Mouse (Mus musculus) embryonic facial prominence, embryonic 13.5 days (tissue): ENCODE measurements at regions not wholly inside any gene's neighbourhood (a gene's known extent, or its start where the extent isn't known, plus 50 kb on each side); places are given as distances from the start of the nearest gene placed in this dataset.

Experiments used
- ATAC-seq: fragments of 200-750 bp; cut with Nextera tagmentation; 2 replicates; pipeline ENCODE4 v1.8.0; 2017; ENCODE audit warnings: low read depth; ENCODE audit not compliant: insufficient number of reproducible peaks, insufficient read depth, low FRiP score, low TSS enrichment
- H3K27ac ChIP-seq: fragments of 300-500 bp; sonication (generic); 2 replicates; pipeline ENCODE4 v1.5.1; 2015; ENCODE audit warnings: moderate library complexity, mild to moderate bottlenecking, inconsistent platforms
- H3K27me3 ChIP-seq: fragments of 300-500 bp; sonication (generic); 2 replicates; pipeline ENCODE4 v1.6.1; 2015; ENCODE audit warnings: mild to moderate bottlenecking, inconsistent platforms
- H3K36me3 ChIP-seq: fragments of 300-500 bp; sonication (generic); 2 replicates; pipeline ENCODE4 v1.6.1; 2015; ENCODE audit warnings: mild to moderate bottlenecking, inconsistent platforms
- H3K4me1 ChIP-seq: fragments of 300-500 bp; sonication (generic); 2 replicates; pipeline ENCODE4 v1.6.1; 2015; ENCODE audit warnings: inconsistent platforms
- H3K4me2 ChIP-seq: fragments of 300-500 bp; sonication (generic); 2 replicates; pipeline ENCODE4 v1.6.1; 2015; ENCODE audit warnings: moderate library complexity, mild to moderate bottlenecking, inconsistent platforms
- H3K4me3 ChIP-seq: fragments of 300-500 bp; sonication (generic); 2 replicates; pipeline ENCODE4 v1.5.1; 2015; ENCODE audit warnings: mild to moderate bottlenecking, inconsistent platforms
- H3K9ac ChIP-seq: fragments of 300-500 bp; sonication (generic); 2 replicates; pipeline ENCODE4 v1.6.1; 2015; ENCODE audit warnings: mild to moderate bottlenecking, inconsistent platforms
- H3K9me3 ChIP-seq: fragments of 300-500 bp; sonication (generic); 2 replicates; pipeline ENCODE4 v1.6.1; 2016; ENCODE audit warnings: inconsistent platforms
- WGBS: fragments of 180-500 bp; shearing (Covaris S2); methylation state at CpG from one replicate; pipeline ENCODE4 v1.1.7; 2015; ENCODE audit warnings: mixed read lengths; 5-methylcytosine and 5-hydroxymethylcytosine counted together

DNA sequence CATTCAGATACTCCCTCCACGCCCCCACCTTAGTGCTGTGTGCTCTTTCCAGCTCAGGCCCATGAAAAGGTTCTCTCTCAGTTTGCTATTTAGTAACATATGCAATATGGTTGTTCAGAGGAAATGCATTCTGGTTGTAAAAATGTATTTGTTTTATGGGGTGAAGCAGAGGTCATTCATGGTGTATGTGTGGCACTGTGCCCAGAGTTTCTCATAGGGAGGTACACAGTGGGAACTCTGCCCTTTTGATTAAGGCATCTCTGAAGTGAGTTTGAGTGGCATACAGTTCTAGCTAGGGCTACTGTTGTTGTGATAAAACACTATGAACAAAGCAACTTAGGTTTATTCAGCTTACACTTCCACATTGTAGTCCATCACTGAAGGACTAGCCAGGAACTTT, 121.7 kb upstream of the A230072I06Rik start:
- H3K27me3 ChIP-seq, result peaks cover 18% of the 10 kb centered on the region
- H3K9ac ChIP-seq, result no peak overlapping the region
- no peaks in the 10 kb centered on the region for H3K9me3 ChIP-seq
- no peak for ATAC-seq
- 91% methylated on average over 1 of the region's 1 CpGs for WGBS
- H3K4me2 ChIP-seq, result no peak overlapping the region
- H3K27ac ChIP-seq, result no peak overlapping the region
- H3K4me1 ChIP-seq, result no peaks in the 10 kb centered on the region
- no peak overlapping the region for H3K4me3 ChIP-seq
- H3K36me3 ChIP-seq, result no peaks in the 10 kb centered on the region

DNA sequence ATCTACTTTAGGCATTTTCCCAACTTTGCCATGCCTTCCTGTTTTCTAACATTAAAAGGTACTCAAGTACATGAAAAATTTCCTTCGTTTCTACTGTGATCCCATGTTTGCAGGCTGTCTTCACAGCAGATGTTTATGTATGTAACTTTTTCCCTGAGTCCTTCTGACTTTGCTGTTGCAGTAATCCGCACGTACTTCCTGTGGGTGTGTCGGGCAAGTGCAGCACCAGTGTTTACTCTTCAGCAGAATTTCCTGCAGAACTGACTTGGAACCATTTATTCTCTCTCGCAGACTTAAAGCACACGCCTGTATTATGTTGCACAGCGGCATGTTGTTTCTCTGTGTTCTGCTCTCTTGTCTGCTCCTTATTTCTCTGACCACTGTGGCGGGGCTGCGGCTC, 120.4 kb upstream of the A230072I06Rik start:
- H3K27me3 ChIP-seq, result peaks cover 22% of the 10 kb centered on the region
- ATAC-seq, result no peak
- 84% methylated on average over 9 of the region's 9 CpGs for WGBS
- no peak overlapping the region for H3K27ac ChIP-seq
- H3K9ac ChIP-seq, result no peak overlapping the region
- H3K9me3 ChIP-seq, result no peaks in the 10 kb centered on the region
- H3K4me2 ChIP-seq, result no peak overlapping the region
- peaks cover 9% of the 10 kb centered on the region for H3K4me1 ChIP-seq
- no peaks in the 10 kb centered on the region for H3K36me3 ChIP-seq
- H3K4me3 ChIP-seq, result no peak overlapping the region

DNA sequence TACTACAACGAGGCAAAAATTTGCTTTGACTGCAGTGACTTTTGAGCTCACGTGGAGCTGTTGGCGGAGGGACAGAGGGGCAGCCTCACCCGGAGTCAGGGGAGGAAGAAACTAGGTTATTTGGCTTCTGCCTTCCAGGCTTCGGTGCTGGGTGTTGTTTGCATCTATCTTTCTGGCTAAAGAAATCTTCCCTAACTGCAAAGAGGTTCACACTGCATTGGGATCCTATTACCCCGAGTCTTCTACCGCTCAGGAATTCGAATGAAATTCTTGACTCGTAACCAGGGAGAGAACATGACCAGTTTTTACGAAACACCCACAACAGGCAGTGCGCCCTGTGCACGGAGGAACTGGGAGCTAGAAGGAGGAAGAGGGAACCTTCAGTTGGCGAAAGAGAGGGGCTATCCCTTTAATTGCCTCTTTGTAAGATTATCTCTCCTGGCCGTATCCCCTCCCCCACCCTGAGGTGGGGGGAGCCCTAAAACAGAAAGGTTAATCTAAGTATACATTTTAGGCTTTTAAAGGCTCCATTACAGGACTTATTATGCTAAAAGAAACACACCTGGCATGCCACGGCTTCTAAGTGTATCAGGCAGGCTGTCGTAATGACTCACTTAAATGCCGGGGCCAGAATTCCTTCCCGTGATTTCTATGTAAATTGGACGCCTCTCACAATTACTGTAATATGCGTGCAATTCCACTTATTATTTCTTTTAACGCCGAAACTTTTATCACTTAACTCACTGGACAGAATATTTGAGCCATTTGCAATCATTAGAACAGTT, 115.5 kb upstream of the A230072I06Rik start:
- H3K4me3 ChIP-seq, result peak overlapping the region; percentile 23
- peaks cover 12% of the 10 kb centered on the region for H3K4me1 ChIP-seq
- H3K27me3 ChIP-seq, result peaks cover 48% of the 10 kb centered on the region
- no peak overlapping the region for H3K27ac ChIP-seq
- no peaks in the 10 kb centered on the region for H3K36me3 ChIP-seq
- ATAC-seq, result no peak
- WGBS, result 9% methylated on average over 22 of the region's 22 CpGs
- H3K9me3 ChIP-seq, result no peaks in the 10 kb centered on the region
- peak overlapping the region; percentile 57 for H3K4me2 ChIP-seq
- 0 out of 2 replicates have a peak overlapping the region, but pooled peaks have one; percentile 27 for H3K9ac ChIP-seq

DNA sequence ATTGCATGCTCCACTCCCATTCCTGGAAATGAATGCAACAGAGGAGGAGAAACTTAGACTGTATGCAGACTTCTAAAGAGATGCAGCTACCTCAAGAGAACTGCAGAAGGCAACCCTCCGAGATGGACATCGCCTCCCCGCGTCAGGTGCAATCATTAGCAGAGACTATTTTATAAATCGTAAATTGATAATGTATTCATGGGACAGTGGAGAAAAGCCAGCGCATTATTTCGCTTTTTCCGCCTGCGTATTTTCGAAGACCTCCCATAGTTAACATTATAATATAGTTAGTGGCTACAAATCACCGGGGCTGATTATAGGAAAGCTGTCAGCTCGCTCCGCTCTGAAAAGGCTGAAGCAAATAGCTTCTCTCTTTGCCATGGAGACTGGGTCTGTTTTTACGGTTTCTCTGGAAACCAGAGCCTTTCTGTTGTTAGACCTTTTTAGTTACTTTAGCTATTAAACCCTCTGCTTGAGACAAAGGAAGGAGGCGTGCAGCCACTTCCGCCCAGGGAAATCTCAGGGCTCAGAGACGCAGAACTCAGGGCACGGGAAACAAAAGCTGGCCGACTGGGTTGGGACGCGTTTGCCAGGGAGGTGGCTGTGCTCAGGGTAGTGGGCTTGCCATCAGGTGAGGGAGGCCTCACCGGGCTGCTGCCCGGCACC, 113.0 kb upstream of the A230072I06Rik start:
- Histone ChIP-seq H3K9ac (no peak overlapping the region), H3K27ac (no peak overlapping the region)
- WGBS, result 62% methylated on average over 23 of the region's 23 CpGs

DNA sequence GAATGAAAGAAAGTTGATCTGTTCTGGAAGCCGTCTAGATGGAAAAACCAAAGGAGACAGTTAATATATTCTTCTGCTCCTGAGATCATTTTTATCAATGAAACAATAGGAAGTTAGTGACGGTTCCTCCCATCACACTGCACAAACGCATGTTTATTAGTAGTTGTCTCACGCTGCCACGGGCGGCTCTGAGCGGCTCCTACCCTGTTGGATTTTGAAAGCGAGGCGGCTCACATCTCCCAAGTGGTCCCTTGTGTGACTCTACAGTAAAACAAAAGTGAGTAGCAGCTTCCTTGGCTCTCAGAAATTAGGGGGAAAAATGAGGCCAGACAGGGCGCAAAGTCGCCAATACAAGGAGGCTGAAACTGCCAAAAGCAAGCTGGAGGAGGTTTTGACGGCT, 106.8 kb upstream of the A230072I06Rik start:
- H3K9me3 ChIP-seq, result no peaks in the 10 kb centered on the region
- no peak overlapping the region for H3K4me2 ChIP-seq
- H3K27me3 ChIP-seq, result peaks cover 12% of the 10 kb centered on the region

More for the DNA sequence above, 113.0 kb upstream of the A230072I06Rik start:
- no peak overlapping the region for H3K4me2 ChIP-seq
- ATAC-seq, result no peak
- no peaks in the 10 kb centered on the region for H3K9me3 ChIP-seq
- H3K4me1 ChIP-seq, result peaks cover 19% of the 10 kb centered on the region
- peaks cover 48% of the 10 kb centered on the region for H3K27me3 ChIP-seq
- H3K36me3 ChIP-seq, result no peaks in the 10 kb centered on the region
- no peak overlapping the region for H3K4me3 ChIP-seq

DNA sequence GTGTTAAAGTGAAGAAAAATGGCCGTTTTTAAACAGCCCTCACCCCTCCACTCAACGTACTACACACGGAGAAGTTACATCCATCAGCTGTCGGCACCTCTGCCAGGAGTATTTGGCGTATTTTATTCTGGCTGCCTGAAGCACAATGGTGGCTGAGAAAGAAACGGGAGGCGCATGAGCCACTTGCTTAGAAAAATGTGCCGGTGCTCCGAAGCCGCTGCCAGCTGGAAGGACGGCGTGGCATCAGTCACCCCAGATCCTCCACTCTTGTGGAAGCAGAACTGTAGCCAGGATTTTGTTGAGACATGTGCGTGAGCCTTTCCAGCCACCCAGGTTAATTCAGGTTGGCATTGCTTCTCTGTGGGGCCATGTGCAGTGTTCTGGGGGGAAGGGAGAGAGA, 103.1 kb upstream of the A230072I06Rik start:
- 84% methylated on average over 13 of the region's 13 CpGs for WGBS
- Histone ChIP-seq H3K4me3 (no peak overlapping the region), H3K27me3 (peaks cover 12% of the 10 kb centered on the region), H3K9me3 (no peaks in the 10 kb centered on the region), H3K4me1 (peaks cover 4% of the 10 kb centered on the region; the same call in 1 of the 2 replicates), H3K27ac (no peak overlapping the region), H3K36me3 (no peaks in the 10 kb centered on the region), H3K4me2 (no peak overlapping the region), H3K9ac (no peak overlapping the region)
- ATAC-seq, result no peak

More for the DNA sequence above, 106.8 kb upstream of the A230072I06Rik start:
- ATAC-seq, result no peak
- Histone ChIP-seq H3K9ac (no peak overlapping the region), H3K4me3 (no peak overlapping the region), H3K36me3 (no peaks in the 10 kb centered on the region), H3K27ac (no peak overlapping the region), H3K4me1 (peaks cover 11% of the 10 kb centered on the region; the same call in 1 of the 2 replicates)
- WGBS, result 87% methylated on average over 12 of the region's 12 CpGs

DNA sequence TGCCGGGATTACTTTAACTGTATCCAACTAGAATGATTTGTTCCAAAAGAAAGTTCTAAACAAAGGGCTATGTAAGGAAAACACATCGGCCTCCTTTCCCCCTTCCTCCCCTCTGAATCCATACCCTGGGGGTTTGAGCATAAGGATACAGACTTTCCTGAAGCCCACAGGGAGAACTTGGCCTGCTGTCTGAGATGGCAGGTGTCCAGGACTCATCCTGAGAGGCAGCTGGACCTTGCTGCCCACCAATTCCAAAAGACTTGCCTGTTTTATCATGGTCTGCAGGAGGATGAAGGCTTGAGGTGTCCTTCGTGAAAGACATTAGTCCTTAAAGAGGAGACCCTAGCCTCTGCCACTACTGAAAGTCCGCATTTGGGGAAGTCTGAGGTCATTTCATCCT, 94.0 kb upstream of the A230072I06Rik start:
- H3K9me3 ChIP-seq, result no peaks in the 10 kb centered on the region
- ATAC-seq, result no peak
- WGBS, result 82% methylated on average over 4 of the region's 4 CpGs
- no peak overlapping the region for H3K9ac ChIP-seq
- no peaks in the 10 kb centered on the region for H3K4me1 ChIP-seq
- H3K27ac ChIP-seq, result no peak overlapping the region
- no peak overlapping the region for H3K4me2 ChIP-seq
- no peaks in the 10 kb centered on the region for H3K36me3 ChIP-seq
- no peaks in the 10 kb centered on the region for H3K27me3 ChIP-seq
- H3K4me3 ChIP-seq, result no peak overlapping the region

DNA sequence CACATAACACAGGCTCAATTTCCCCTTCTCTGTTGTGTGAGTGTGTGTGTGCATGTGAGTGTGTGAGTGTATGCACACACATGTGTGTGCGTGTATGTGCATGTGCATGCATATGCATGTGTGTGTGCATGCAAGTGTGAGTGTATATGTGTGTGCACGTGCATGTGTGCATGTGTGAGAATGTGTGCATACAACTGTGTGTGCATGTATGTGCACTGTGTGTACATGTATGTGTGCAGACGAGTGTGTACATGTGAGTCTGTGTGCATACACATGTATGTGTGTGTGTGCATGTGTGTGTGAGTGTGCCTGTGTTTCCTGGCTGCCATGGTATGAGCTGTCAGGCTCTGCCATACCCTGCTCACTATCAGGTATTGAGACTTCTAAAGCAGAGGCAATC, 91.3 kb upstream of the A230072I06Rik start:
- no peak for ATAC-seq
- Histone ChIP-seq H3K9me3 (no peaks in the 10 kb centered on the region), H3K4me1 (no peaks in the 10 kb centered on the region), H3K4me3 (no peak overlapping the region), H3K4me2 (no peak overlapping the region), H3K27ac (no peak overlapping the region), H3K9ac (no peak overlapping the region), H3K36me3 (no peaks in the 10 kb centered on the region), H3K27me3 (no peaks in the 10 kb centered on the region)
- 89% methylated on average over 3 of the region's 3 CpGs for WGBS

DNA sequence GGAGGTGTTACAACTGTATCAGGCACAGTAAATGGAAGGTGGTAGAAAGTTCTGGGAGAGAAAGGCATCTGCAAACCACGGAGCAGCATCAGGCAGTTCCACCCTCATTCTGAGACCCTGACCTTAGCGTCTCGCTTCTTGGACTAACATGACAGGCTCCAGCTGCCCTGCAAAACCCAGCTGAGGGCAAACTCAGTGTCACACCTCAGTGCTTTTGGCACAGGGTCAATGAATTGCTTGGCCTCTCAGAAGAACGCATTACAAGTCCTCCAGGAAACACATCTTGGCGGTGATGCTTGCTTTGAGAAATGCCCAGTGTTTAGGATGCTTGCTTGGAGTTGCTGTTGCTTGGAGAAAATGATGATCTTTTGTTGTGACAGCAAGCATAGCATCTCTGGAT, 90.2 kb upstream of the A230072I06Rik start:
- Histone ChIP-seq H3K4me3 (no peak overlapping the region), H3K4me1 (no peaks in the 10 kb centered on the region), H3K9me3 (no peaks in the 10 kb centered on the region), H3K27me3 (no peaks in the 10 kb centered on the region), H3K4me2 (no peak overlapping the region), H3K9ac (no peak overlapping the region), H3K36me3 (no peaks in the 10 kb centered on the region), H3K27ac (no peak overlapping the region)
- WGBS, result 79% methylated on average over 5 of the region's 5 CpGs
- ATAC-seq, result no peak

DNA sequence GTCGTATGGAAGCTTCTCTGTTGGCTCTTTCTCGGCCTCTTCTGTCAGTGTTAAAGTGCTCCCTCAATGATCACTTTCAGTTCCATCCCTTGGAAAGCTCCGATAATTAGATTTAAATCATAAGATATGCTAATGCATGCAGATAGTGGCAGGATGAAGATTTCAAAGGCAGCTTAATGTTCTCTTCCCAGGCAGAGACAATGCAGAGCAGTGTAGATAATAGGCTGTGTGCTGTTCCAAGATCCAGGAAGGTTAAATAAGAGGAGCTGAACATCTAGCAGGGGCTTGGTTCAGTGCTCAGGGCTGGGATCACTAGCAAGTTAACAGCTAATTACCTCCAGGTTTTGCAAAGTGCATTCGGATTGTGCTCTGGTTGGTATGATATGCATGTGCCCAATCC, 89.7 kb upstream of the A230072I06Rik start:
- no peaks in the 10 kb centered on the region for H3K36me3 ChIP-seq
- no peak overlapping the region for H3K27ac ChIP-seq
- H3K4me2 ChIP-seq, result no peak overlapping the region
- H3K9me3 ChIP-seq, result no peaks in the 10 kb centered on the region
- H3K27me3 ChIP-seq, result no peaks in the 10 kb centered on the region
- H3K9ac ChIP-seq, result no peak overlapping the region
- H3K4me3 ChIP-seq, result no peak overlapping the region
- no peaks in the 10 kb centered on the region for H3K4me1 ChIP-seq
- WGBS, result 72% methylated on average over 4 of the region's 4 CpGs
- ATAC-seq, result no peak

DNA sequence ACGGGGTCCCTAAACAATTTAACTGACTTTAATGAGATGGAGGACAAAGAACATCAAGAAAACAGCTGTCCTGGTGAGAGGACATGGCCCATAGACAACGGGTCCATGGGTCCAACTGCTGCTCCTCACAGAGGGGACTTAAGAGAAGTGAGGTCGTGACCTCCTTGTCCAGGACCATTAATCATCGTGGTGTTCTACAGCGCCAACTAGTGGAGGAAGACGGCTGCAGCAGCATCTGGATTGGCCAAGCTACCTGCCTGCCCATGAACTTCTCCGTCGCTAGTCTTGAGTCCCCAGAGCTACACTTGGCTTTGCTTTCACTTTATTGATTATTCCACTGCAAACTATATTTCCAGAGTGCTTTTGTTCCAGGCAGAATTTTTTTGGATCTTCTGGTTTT, 86.6 kb upstream of the A230072I06Rik start:
- no peak for ATAC-seq
- WGBS, result 25% methylated on average over 8 of the region's 8 CpGs
- Histone ChIP-seq H3K27me3 (no peaks in the 10 kb centered on the region), H3K27ac (no peak overlapping the region), H3K36me3 (no peaks in the 10 kb centered on the region), H3K9me3 (no peaks in the 10 kb centered on the region), H3K4me2 (no peak overlapping the region), H3K4me3 (no peak overlapping the region), H3K9ac (no peak overlapping the region), H3K4me1 (no peaks in the 10 kb centered on the region)

DNA sequence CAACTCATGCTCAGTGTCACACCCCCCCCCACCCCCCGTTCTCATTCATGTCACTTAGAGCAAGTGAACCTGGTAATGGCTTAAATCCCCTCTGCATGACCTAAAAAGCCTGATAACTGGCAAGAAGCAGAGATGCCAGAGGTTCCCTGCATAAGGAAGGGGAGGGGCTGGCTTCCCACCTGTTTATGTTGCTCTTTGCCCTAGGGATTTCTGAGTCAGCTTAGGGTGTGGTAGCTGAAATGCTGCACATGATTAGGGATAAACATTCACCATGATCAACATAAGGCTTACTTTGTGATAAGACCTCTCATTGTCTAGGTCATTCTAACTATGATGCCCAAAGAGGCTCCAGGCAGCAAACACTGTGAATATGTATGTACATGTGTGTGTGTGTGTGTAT, 72.7 kb upstream of the A230072I06Rik start:
- H3K36me3 ChIP-seq, result no peaks in the 10 kb centered on the region

More for the DNA sequence above, 72.7 kb upstream of the A230072I06Rik start:
- WGBS, result 80% methylated on average over 1 of the region's 1 CpGs
- ATAC-seq, result no peak
- no peak overlapping the region for H3K9ac ChIP-seq
- H3K4me2 ChIP-seq, result no peak overlapping the region
- H3K27ac ChIP-seq, result no peak overlapping the region
- H3K27me3 ChIP-seq, result no peaks in the 10 kb centered on the region; the same call in 1 of the 2 replicates
- H3K9me3 ChIP-seq, result no peaks in the 10 kb centered on the region
- H3K4me3 ChIP-seq, result no peak overlapping the region
- no peaks in the 10 kb centered on the region for H3K4me1 ChIP-seq
